Mouse (Mus musculus) heart, postnatal 0 days (tissue): Measurements from ENCODE around the gene Lpp.

Experiments used
- CTCF ChIP-seq: IDR thresholded peaks from 2 replicates; pipeline ENCODE4 v1.5.1; 2016; ENCODE audit warnings: antibody characterized with exemption, control low read depth, low read depth
- EP300 ChIP-seq: IDR thresholded peaks from 2 replicates; pipeline ENCODE4 v1.6.1; 2016; ENCODE audit warnings: antibody characterized with exemption, low read depth

DNA sequence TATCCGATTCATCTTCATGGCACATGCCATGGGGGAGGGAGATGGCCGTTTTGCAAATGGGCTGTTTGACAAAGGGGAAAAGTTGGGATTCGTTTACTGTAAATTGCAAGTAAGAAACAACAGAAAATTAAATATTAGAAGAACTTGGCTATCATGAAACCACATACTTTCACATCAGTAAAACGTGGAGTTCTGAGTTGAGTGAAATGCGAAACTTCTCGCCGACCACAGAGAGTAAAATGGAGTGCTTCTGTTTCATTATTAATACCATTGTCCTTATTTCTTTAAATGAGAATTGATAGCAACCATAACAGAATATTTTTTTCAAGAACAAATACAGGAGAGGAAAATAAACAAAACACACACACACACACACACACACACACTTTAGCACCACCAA lies 133.9 kb downstream of the Lpp start:
- TF ChIP-seq EP300: no peak
- TF ChIP-seq CTCF: no peak
